Mouse (Mus musculus) right cerebral cortex, postnatal 14 days (tissue): ENCODE data around the gene Dse.
A peak's percentile ranks its signal among the peaks of the same experiment; 100 is the strongest.

Experiments used
- DNase-seq: peaks from one replicate; pipeline ENCODE4 v3.0.0; 2022

The Dse gene

DNA sequence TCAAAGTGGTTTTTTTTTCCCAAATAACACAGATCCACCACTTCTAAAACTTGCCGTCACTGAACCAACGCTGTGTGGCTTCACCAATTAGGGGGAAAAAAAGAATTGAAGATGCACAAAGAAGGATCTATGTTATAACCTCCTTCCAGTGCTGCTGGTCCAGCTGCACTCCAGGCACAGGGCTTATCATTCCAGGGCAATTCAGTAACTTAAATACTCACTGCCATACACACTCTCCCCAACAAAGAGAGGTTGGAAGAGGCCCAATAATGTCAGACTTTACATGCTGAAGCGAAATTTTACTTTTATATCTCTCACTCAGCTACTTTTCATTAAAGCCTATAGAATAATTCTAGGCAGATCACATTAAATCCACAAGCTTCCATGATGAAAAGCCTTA is 8.9 kb downstream of the Dse start:
- DNase-seq, result no peak

DNA sequence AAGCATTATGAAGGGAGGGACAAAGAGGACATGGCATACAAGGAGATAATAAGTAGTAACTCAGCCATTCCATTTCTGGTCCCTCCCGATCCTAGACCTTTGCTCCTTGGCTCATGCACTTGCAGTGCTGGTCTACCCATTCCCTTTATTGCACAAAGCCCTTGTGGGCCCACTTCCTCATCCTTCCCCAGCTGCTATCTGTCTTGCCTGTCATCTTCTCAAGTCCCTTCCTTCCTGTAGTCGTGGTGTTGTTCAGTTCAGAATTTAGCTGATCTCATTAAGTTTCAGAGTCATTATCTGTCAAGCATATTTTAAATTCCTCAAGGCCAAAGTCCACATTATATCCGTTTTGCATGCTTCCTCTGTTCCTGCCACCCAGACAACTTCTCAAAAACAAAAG is 9.5 kb downstream of the Dse start:
- DNase-seq, result no peak

DNA sequence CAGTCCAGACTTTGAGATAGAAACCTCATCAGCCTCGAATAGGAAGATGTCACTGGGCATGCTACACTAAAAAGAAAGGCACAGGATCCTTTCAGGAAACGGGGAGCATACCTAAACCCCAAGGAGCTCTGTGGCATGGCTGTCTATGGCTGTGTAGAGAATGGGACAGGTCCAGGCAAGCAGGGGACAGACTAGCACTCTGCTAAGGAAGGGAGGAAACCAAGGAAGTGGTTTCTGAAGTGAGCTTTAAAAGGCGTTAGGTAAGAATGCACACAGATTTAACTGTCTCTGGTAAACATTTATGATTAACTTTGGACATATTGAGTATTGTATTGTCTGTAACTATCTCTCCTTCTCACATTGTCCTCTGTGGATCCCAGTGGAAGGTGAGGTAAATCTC is 10.2 kb downstream of the Dse start:
- DNase-seq, result no peak

DNA sequence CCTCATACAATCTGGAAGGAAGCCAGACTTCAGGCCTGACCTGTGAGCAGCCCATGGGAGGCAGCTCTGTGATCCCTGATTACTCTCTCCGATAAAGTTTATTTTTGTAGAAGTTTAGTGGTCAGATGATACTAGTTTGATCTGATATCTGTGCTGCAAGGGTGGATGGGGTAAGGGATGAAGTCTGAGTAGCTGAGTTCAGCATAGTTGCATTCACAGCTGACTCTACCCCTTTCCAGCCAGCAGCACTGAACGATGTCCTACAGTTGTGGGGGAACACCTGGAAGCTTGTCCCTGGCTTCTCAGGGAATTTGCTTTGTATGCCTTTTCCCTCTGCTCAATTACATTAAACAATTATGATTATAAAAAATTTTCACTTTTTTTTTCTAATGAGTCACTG is 12.6 kb downstream of the Dse start:
- DNase-seq, result no peak

DNA sequence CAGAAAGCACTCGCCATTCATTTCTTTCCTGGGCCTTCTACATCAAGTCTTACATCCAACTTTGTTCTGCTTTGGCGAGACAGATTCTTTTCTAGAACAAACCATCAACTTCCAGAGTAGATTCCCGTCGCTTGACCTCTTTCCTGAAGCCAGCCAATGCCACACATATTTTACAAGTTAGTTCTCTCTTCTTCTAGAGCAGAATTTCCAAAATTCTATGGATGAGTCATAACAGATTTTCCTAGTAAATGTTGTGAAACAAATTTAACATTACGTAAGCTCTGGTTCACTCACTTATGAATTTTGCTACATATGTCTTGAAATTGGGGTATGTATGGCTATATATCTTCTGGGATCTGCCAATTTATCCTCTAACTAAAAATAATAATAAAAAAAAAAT is 13.0 kb downstream of the Dse start:
- no peak for DNase-seq

DNA sequence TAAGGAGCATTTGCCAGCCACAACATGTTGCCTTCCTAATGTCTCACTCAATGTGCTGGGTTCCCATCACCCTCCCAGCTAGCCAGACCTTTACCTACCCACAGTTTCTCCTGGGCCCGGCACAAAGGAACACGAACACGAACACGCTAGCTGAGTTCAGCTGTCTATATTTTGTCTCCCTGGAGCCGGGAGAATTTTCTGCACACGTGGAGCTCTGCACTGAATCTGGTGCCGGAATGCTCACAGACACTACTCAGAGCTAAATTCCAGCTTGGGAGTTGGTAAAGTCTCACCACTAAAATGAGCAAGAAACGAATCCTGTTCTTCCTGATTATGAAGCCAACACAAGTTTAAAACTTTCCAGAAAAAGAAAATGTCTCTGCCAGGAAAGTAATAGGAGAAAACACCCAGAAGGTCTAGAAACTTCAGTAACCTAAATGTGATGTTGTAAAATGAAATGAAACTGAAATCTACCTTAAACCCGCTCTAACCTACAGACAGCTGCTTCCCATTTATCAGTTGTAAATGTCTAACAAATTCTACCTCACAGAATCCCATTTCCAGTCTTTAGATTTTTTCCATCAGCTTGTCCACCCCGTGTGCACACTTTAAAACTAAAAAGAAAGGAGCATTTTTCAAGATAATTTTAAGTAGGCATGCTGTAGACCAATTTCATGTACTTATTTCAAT is 20.8 kb downstream of the Dse start:
- peak; percentile 12 for DNase-seq

DNA sequence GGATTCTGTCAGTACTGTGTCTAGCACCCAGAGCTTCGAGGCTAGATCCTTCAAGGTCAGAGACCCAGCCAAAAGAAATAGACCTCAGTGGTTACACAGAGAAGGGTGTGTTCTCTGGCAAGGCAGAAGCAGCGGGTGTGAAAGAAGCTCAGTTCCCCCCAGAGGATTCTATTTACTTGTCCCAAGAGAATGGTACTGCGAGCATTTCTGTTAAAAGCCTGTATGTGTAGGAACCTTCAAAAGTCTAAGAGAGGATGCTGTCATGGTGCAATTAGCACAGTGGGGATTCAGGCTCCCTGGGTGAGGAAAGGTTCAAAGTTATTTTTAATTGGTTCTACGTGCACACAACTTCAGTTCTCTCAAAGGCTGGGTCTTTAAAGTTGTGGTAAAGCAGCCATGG is 22.0 kb downstream of the Dse start:
- DNase-seq, result no peak

DNA sequence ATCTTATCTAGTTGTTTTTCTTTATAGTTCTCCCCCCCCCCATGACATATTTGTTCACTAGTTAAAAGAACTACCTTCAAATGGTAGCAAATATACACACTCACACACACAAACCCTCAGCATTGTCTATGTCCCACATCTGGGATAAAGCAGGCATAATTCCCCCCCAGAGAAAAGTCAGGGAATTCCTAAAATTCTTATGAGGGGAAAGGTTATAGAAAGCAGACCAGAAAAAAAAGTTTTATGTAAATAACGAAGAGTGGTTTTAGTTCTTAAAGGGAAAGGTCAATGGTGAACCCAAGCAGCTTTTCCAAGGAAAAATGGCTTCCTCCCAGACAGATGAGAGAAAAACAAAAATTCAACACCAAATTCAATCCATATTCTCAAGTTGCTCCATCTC is 22.6 kb downstream of the Dse start:
- no peak for DNase-seq

DNA sequence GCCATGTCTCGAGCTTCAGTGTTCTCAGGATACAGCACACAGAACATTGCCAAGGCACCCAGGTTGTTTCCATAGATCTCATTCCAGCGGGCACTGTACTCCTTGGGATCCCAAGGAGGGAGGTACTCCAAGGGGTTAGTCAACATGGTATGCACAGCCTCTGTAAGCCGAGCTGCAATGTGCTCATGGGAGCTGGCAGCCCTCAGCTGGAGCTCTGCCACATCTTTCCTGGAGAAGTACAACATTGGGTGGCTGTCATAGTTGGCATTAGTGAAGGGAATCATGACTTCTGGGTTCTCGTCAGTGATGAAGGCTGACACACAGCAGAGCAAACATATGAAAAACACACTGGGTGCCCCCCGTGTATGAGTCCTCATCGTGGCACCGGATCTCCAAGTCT is 23.8 kb downstream of the Dse start:
- peak; percentile 38 for DNase-seq

DNA sequence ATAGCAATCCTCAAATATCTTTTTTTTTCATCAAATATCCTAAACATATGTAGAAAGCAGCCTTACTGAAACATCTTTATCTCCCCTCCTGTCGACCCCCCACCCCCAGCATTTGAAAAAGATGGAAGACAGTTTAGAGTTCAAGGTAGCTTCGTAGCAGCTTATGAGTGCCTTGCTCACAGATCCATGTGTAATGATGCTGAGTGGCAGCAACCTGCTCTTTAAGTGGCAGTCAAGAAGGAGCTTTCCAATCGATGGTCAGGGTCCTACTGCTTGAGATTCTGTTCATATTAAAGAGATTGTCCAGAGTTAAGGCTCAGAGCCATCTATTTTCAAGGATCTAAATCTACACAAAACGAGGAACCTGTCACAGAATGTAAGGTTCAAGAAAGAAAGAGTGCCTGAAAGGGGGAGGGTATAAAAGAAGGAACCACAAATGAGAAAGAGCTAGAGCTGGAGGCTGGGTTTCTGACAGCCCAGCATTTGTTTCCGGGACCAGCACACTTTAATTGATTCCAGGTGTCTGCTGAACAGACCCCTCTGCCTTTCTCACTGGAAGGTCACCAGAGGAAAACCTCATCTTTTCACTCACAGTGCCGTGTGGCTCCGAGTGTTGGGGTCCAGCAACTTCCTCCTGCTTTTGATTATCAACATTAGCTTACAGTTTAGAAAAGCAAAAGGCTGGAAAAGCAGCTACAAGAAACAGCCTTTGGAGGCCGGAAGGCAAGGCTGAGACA is 31.5 kb downstream of the Dse start:
- DNase-seq, result no peak

DNA sequence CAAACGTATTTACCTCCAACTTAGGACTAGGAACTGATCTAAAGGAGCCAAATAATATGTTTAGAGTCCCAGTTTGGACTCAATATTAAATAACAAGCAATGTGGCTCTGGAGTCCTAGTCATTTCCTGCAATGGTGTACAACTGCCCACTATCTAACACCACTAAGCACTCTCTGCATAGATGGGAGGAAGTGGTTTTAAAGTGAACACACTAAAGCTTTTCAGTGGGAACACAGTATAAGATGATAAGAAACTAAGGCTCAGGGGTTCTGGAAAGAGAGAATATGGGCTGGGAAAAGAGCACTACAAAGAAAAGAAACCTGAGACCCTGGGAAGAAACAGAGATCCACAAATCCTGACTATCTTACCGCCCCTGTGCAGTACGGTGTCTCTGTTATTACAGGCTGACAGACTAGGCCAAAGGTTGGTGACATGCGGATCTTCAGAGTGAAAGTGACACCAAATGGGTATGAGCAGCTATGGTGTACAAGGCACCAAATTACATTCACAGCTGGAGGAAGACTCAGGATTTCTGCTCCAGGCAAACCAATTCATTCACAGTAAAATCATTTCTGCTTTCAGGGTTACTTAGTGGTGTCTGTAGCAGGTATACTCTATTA is 34.7 kb downstream of the Dse start:
- no peak for DNase-seq

DNA sequence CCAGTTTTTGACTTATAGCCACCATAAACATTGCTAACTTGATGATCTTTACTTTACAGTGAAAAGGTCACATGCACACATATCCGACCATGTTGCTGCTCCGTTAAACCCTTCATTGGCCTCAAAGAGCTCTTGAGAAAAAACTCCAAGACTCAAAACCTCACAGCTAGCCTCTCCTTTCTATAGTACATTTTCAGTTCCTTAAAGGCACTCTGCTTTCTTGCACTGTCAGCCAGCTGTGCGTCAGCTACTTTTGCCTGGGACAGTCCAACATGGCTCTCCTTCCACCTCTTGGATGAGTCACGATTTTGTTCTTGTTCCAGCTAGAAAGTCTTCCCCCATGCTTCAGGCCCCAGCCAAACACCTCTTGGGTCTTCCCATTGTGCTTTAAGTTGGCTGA is 35.9 kb downstream of the Dse start:
- DNase-seq, result no peak

DNA sequence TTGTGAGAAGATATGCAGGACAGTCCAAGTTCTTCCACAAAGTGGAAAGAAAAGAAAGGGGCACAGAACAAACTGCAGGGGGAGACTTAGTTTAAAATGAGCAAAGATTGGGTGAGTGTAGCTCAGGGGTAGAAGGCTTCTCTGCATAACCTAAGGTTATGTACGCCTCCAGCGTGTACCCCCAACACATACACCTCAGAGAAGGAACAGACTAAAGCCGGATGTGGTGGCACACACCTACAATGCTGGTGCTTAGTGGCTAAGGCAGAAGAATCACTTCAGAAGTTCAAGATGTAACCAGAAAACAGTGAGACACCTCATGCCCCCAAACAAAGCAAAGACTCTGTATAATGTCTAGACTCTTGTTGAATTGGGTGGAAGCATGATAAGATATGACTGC is 36.3 kb downstream of the Dse start:
- no peak for DNase-seq

DNA sequence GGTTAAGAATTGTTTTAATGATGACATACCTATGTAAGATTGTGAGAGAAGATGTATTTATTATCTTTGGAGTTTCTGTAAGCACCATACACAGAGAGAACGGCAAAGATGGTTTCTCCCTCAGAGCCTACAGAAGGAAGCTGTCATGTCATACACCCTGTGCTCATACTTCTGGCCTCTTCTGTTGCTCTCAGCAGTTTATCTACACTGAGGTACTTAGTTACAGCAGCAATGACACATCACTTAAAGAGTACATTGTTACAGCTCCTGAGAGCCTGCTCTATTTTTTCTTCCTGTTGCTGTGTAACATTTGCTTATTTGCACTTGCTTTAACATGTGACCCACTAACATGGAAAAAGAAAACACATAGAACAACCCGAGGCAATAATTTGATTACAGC is 40.5 kb downstream of the Dse start:
- DNase-seq, result no peak

DNA sequence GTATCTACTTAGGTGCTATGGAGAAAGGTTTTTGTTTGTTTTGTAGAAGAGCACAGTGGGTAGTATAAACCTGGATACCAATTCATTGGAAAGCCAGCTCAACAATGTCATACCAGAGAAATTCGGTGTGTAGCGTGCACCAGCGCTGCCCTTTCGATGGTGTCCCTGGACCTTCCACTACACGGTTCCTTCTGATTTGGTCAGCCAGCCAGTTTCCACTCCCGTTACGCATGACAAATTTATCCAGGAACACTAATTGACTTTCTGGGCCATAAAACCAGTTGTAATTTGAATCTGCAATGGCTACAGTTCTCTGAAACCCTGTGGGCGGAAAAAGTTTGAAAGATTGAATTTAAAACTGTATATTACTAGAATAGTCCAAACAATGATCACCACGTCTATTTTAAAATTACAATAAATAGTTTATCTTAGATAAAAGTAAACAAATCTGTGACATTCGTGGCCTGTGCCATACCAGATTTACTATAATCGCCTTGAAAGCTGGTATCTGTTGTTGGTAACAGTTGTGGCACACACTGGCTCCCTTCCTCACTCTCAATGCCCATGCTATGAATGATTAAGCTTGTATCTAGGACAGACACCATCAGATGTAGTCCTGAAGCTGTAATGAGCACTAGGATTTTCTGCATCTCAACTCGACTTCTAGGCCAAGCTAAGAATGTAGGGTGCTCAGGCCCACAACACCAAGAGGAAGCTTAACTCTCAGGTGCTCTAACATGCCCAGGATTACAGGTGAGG is 51.5 kb downstream of the Dse start:
- DNase-seq, result no peak

DNA sequence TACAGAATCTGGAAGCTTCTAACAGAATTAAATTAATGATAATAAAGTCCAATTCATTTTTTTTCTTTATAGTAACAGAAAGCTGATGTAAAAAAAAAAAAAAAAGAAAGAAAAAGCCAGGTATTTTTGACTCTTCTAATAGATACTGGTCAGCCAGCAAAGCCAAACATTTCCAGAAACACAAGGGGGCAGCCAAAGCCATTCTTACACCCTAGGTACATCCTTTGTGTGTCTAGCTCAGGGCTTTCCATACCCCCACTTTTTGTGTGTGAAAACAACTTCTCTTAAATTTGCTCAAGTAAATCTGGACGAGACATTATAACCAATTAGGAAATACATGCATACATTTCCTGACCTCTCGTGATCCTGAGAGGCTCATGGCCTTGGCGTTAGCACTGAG is 55.7 kb downstream of the Dse start:
- peak; percentile 10 for DNase-seq

DNA sequence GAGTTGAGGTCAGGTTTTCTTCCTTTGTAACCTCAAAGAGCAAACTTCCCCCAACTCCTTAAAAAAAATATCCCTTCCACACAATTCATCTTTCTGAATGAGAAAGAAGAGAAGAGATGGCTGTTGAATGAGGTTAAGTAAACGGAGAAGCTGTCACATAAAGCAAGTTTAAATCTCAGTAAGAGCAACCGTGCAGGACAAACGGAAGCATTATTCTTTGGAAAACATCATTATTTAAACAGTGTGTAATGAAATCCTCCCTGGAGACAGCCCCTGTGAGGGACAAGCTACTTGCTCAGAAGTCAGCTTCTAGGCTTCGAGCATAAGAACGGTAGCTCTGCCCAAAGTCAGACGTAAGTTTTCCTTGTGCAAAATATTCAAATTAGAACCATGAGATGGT is 57.1 kb downstream of the Dse start:
- DNase-seq, result no peak

DNA sequence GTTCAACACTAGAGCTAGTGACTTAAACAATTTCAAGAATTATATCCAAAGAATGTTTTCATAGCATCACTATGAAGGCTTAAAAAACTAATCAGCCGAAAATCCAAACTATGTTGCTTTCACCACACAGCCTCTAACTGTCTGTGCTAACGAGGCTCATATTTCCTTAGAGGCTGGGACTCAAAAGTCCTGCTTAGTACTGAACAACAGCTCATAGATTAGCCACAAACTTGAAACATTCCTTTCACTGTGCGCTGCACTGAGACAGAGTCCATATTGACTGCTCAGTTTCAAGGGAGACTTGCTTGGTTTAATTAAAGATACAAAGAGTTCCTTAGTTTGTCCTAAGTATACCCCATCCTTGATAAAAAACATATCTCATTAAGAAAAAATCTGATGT is 57.7 kb downstream of the Dse start:
- DNase-seq, result no peak

DNA sequence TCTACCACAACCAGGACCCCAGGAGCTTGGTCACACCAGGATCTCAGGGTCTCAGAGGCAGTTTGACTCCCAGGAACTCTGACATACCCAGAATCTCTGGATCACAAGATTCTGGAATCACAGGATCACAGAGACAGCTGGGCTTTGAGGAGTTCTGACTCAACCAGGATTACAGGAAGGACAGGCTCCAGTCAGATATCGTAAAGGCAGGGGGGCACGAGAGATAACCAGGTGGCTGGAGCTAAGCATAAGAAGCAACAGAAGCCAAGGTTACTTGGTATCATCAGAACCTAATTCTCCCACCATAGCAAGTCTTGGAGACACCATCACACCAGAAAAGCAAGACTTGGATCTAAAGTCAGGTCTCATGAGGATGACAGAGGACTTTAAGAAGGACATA is 65.8 kb downstream of the Dse start:
- no peak for DNase-seq

DNA sequence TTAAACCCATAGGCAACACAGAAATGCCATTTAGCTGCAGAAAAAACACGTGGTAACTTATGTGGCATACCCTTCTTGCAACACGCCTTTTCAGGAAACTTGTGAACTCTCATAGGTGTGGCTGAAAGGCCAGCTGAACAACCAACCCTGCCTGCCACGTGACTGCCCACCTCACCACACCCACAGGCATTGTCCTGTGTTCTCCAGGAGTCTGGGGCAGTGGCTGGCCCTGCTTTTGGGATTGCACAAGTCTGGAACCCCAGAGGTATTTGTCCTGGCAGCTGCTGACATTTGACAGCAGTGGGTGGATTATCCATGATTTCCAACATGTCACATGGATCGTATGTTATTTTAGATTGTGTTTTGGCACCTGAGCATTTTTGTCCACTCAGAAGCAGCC is 67.7 kb downstream of the Dse start:
- no peak for DNase-seq

DNA sequence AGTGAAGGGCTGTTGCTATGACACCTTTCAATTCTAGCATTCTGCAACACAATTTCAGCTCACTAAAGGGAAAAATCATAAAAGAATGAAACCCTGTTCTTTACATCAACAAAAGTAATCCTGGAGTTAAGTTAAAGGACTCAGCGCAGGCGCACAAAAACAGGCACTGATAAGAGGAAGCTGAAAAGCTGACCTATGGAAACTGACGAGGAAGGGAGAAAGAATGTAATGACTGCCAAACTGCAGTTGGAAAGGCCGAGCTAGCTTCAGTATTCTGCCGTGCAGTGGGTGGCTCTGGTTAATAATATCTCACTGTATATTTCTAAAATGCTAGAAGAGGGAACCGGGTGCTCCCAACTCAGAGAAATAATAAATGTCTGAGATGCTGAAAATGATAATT is 69.5 kb downstream of the Dse start:
- no peak for DNase-seq

DNA sequence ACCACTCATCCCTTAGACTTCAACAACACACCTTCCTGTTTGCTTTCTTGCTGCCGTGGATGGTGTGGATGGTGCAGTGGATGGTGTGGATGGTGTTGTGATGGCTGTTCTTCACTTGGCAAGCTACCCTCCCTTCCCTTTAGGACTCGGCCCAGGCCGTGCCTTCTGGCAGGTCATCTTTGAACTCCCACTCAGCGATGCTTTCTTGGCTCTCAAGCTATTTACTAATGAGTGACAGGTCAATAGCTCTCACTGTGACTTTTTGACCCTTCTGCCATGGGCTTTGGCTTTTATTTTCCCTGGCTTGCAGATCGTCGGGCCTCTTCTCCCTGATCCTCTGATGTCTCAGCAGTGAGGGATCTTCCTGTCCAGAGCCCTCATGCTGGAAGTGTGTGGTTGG is 71.1 kb downstream of the Dse start:
- DNase-seq, result no peak

DNA sequence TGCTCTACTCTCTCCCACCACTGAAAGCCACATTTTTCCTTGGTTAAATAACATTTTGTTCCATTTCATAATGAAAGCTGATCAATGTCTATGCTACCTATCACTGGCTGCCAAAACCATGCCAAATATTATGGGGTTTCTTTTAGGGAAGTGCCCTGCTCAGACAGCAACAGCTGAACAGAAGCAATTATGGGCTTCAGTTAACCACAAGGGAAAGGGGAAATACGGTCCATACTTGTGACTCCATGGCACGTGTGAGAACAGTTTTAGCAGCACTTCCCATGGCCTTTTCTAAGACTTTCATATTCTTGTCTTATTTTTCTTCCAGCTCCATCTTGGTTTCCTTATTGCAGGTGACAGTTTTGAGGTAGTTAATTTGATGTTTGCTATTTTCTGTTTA is 76.2 kb downstream of the Dse start:
- DNase-seq, result no peak

DNA sequence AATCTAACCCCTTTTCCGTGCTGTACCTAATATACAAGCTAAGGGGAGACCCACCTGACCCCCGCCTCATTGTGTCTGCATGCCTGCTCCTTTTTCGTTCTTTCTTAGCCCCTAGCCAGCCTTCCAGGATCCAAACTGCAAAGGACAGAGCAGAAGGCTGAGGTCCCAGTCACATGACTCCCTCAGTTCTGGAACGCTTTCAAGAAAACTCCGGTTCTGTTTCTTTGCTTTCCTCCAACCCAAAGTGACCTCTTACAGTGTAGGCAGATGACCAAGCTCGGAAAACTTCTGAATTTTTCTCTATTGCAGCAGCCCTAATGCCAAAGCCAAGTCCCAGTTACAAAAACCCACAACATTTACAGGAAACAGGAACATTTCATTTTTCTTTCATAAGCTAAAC is 79.1 kb downstream of the Dse start:
- no peak for DNase-seq
